Mouse (Mus musculus) neutrophil, adult 59 days (primary cell): ENCODE results near the gene Rars. TPM values are rescaled to one million over a fixed set of nuclear protein-coding genes. Genes with fewer than 3 reads are reported as not detected.

Experiments used
- total RNA-seq, 2 experiments: library from RNA; stranded (reverse); gene quantifications; 1 replicate in 1 of 2; 2 replicates in 1 of 2; pipeline ENCODE4 v1.2.4; 2023

Rars gene
- total RNA-seq: 10 to 100 TPM; 33.1 to 39.6 TPM

GRCm38 (mm10) chr11:35834022-35834760, at the start of gene Rars:
Rars (minus strand) TSS chr11:35834506.

GRCm38 (mm10) chr11:35798874-35799273, 35.4 kb downstream of the Rars start, which contains the start of gene Fbll1:
Fbll1 (minus strand) TSS chr11:35798884.

GRCm38 (mm10) chr11:35769188-35769745, 65.0 kb downstream of the Rars start, which contains the start of gene Pank3:
Pank3 (plus strand) TSS chr11:35769484.

Other genes with a start within 250 kb of the Rars start
- 10 to 100 TPM; 14.6 to 16.1 TPM for gene Pank3, start 65.0 kb downstream of the Rars start, total RNA-seq
- gene Fbll1, start 35.6 kb downstream of the Rars start, total RNA-seq: not detected
- not detected for gene Wwc1, start 146.0 kb upstream of the Rars start, total RNA-seq